Mouse (Mus musculus) midbrain, embryonic 12.5 days (tissue): ENCODE data around the gene Bicc1. TPM values are rescaled to one million over a fixed set of nuclear protein-coding genes. Genes with fewer than 3 reads are reported as not detected.

Source experiments
- ATAC-seq: fragments of 200-750 bp; cut with Nextera tagmentation; 2 replicates; pipeline ENCODE4 v1.8.0; 2017; ENCODE audit warnings: low read depth, moderate TSS enrichment, moderate library complexity; ENCODE audit not compliant: low FRiP score
- H3K27ac ChIP-seq: fragments of 300-500 bp; sonication (generic); replicated peaks from 2 replicates; pipeline ENCODE4 v1.5.1; 2016; ENCODE audit warnings: mild to moderate bottlenecking
- H3K27me3 ChIP-seq: fragments of 300-500 bp; sonication (generic); 2 replicates; pipeline ENCODE4 v1.6.1; 2016; ENCODE audit warnings: mild to moderate bottlenecking
- H3K36me3 ChIP-seq: fragments of 300-500 bp; sonication (generic); 2 replicates; pipeline ENCODE4 v1.6.1; 2016
- H3K4me1 ChIP-seq: fragments of 300-500 bp; sonication (generic); 2 replicates; pipeline ENCODE4 v1.6.1; 2016
- H3K4me2 ChIP-seq: fragments of 300-500 bp; sonication (generic); replicated peaks from 2 replicates; pipeline ENCODE4 v1.6.1; 2016; ENCODE audit warnings: mild to moderate bottlenecking, moderate library complexity
- H3K4me3 ChIP-seq: fragments of 300-500 bp; sonication (generic); 2 replicates; pipeline ENCODE4 v1.5.1; 2016; ENCODE audit warnings: mild to moderate bottlenecking
- H3K9ac ChIP-seq: fragments of 300-500 bp; sonication (generic); replicated peaks from 2 replicates; pipeline ENCODE4 v1.6.1; 2016; ENCODE audit warnings: mild to moderate bottlenecking, moderate library complexity
- H3K9me3 ChIP-seq: fragments of 300-500 bp; sonication (generic); 2 replicates; pipeline ENCODE4 v1.6.1; 2016; ENCODE audit warnings: mild to moderate bottlenecking
- WGBS: fragments of 180-500 bp; shearing (Covaris S2); methylation state at CpG from one replicate; pipeline ENCODE4 v1.1.7; 2016; 5-methylcytosine and 5-hydroxymethylcytosine counted together
- polyA plus RNA-seq: library from polyadenylated mRNA; unstranded; fragments of >200 nt; fragmentation: Nextera tagmentation; extraction: Ambion mirVana; gene quantifications from 2 replicates; pipeline ENCODE4 v1.2.1, GENCODE M21; 2016

The Bicc1 gene
- polyA plus RNA-seq, 1 experiment from 2014 or later = 15.2 TPM

DNA sequence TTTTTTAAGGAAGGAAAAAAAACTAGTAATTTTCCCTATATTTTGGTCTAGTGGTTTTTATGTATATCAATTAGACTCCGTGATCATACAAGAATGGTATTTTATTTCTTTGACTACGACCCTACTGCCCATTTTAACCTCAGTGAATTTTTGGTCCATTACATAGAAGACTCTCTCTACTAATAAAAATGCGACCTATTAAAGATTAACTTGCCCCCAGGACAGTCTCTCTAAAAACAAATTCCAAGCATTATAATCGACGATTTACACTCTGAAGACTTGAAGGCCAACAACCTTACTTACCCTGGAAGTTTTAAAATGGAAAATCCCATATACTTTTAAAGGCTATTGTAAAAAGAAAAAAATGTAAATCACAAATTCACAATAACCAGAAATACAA is 2.9 kb downstream of the Bicc1 start:
- Histone ChIP-seq H3K4me2 (no peak overlapping the region), H3K4me1 (peaks cover 6% of the 10 kb centered on the region; the same call in 1 of the 2 replicates), H3K27me3 (peaks cover 20% of the 10 kb centered on the region), H3K4me3 (no peak overlapping the region), H3K9ac (no peak overlapping the region), H3K36me3 (no peaks in the 10 kb centered on the region), H3K9me3 (no peaks in the 10 kb centered on the region), H3K27ac (no peak overlapping the region)
- WGBS = 91% methylated on average over 5 of the region's 5 CpGs
- no peak for ATAC-seq

DNA sequence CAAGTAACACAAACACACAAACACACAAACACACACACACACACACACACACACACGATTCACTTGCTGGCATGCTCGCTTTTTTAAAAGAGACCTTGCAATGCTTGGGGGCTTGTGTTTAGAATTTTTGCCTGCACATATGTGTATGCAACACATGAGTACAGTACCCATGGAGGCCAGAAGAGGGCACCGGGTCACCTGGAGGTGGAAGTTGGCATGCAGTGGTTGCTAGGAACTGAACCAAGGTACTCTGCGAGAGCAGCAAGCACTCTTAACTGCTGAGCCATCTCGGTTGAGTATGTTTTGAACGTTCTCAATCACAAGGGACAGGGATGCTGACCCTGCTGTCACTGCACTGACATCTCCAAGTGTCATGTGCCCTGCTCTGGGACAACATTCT is 5.9 kb downstream of the Bicc1 start:
- Histone ChIP-seq H3K27ac (no peak overlapping the region), H3K4me1 (0 out of 2 replicates have a peak, but pooled peaks cover 3% of the 10 kb centered on the region), H3K27me3 (0 out of 2 replicates have a peak, but pooled peaks cover 4% of the 10 kb centered on the region), H3K9ac (no peak overlapping the region), H3K9me3 (no peaks in the 10 kb centered on the region), H3K4me2 (no peak overlapping the region), H3K4me3 (no peak overlapping the region), H3K36me3 (no peaks in the 10 kb centered on the region)
- ATAC-seq = no peak
- WGBS = 95% methylated on average over 6 of the region's 6 CpGs

DNA sequence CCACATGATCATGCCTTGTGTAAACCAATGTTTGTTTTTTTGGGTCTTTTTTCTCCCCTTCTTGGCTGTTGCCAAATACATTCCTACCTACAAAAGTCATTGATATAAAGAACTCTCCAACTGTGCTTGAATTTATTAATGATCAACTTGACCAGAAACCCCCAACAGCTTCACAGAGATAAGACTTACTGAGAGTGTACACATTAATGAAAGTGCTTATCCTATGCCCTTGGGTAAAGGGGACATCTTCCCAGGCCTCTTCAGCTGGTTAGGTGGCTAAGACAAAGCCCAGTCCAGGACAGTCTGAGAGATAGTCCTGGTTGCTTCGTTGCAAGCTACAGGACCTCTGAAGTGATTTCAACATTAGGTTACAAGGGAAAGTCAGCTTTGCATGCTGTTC is 6.4 kb downstream of the Bicc1 start:
- Histone ChIP-seq H3K4me2 (no peak overlapping the region), H3K27ac (no peak overlapping the region), H3K9me3 (no peaks in the 10 kb centered on the region), H3K27me3 (0 out of 2 replicates have a peak, but pooled peaks cover 4% of the 10 kb centered on the region), H3K36me3 (no peaks in the 10 kb centered on the region), H3K9ac (no peak overlapping the region), H3K4me1 (no peaks in the 10 kb centered on the region), H3K4me3 (no peak overlapping the region)
- 86% methylated on average over 1 of the region's 1 CpGs for WGBS
- ATAC-seq = no peak

DNA sequence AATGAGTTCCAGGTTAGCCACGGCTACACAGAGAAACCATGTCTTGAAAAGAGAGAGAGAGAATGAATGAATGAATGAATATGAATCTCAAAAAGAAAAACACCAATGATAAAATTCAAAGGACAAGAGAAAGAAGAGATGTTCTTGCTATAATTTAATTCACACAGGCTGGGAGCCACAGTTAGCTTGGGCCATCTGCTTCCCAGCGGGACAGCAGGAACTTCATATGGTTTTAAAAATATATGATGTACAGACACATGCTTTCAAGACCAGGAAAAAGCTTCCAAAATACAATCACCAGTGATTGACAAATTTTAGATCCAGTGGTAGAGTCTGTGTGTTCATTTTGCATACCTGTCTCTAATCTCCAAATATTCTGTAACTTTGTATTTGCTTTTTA is 9.0 kb downstream of the Bicc1 start:
- no peak overlapping the region for H3K4me2 ChIP-seq
- WGBS = 88% methylated on average over 2 of the region's 2 CpGs

DNA sequence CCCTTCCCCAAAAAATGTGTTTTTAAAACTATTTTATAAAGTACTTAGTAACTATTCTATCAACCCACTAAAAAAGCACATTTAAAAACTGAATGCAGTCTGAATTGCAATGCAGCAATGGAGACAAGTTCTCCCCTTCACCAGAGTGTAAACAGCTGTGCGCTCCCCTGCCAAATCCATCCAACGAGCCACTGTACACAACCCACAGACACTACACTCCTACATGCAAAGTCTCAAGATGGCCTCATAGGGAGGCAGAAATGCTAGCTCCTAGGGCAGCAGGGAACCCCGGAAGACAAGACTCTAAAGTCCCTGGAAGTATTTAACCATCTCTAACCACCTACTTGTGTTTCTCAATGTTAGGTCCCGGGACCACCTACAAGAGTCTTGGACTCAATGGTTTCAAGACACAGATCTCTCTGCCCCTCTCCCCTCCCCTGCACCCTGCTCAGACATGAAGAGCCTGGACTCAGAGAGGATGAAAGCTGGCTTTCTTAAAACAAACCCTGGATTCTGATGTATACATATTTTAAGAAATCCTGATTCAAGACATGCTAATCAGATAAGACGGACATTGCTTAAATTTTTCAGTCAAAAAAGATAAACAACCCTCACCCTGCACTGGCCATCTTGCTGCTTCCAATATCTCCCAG is 10.4 kb downstream of the Bicc1 start:
- 89% methylated on average over 5 of the region's 5 CpGs for WGBS
- H3K4me1 ChIP-seq = no peaks in the 10 kb centered on the region
- H3K27ac ChIP-seq = no peak overlapping the region
- no peaks in the 10 kb centered on the region for H3K36me3 ChIP-seq
- H3K4me3 ChIP-seq = no peak overlapping the region
- no peak for ATAC-seq
- no peak overlapping the region for H3K4me2 ChIP-seq
- H3K27me3 ChIP-seq = no peaks in the 10 kb centered on the region
- H3K9me3 ChIP-seq = no peaks in the 10 kb centered on the region
- H3K9ac ChIP-seq = no peak overlapping the region

More for the DNA sequence above, 9.0 kb downstream of the Bicc1 start:
- Histone ChIP-seq H3K27ac (no peak overlapping the region), H3K4me1 (no peaks in the 10 kb centered on the region), H3K9ac (no peak overlapping the region), H3K36me3 (no peaks in the 10 kb centered on the region), H3K27me3 (no peaks in the 10 kb centered on the region), H3K4me3 (no peak overlapping the region), H3K9me3 (no peaks in the 10 kb centered on the region)
- no peak for ATAC-seq

DNA sequence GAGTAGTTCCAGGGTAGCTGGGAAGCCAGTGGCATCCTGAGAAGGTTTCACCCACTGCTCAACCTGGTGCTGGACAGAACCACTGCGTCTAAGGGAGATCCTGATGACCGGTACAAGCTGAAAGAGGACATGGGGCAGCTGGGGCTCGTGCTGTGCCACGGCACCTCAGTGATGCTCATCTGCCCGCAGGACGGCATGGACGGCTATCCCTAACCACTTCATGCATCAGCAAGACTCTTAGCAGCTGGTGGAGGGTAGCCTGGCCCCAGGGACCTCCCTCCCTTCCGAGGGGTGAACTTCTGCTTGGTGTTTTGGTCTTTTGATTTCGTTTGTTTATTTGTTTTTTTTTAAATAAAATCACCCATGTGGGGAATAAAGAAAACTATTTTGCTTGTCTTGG is 11.3 kb downstream of the Bicc1 start:
- WGBS = 89% methylated on average over 9 of the region's 9 CpGs
- Histone ChIP-seq H3K4me2 (no peak overlapping the region), H3K4me1 (no peaks in the 10 kb centered on the region), H3K36me3 (no peaks in the 10 kb centered on the region), H3K27ac (no peak overlapping the region), H3K9me3 (0 out of 2 replicates have a peak, but pooled peaks cover 4% of the 10 kb centered on the region), H3K9ac (no peak overlapping the region), H3K4me3 (no peak overlapping the region), H3K27me3 (no peaks in the 10 kb centered on the region)
- ATAC-seq = no peak

DNA sequence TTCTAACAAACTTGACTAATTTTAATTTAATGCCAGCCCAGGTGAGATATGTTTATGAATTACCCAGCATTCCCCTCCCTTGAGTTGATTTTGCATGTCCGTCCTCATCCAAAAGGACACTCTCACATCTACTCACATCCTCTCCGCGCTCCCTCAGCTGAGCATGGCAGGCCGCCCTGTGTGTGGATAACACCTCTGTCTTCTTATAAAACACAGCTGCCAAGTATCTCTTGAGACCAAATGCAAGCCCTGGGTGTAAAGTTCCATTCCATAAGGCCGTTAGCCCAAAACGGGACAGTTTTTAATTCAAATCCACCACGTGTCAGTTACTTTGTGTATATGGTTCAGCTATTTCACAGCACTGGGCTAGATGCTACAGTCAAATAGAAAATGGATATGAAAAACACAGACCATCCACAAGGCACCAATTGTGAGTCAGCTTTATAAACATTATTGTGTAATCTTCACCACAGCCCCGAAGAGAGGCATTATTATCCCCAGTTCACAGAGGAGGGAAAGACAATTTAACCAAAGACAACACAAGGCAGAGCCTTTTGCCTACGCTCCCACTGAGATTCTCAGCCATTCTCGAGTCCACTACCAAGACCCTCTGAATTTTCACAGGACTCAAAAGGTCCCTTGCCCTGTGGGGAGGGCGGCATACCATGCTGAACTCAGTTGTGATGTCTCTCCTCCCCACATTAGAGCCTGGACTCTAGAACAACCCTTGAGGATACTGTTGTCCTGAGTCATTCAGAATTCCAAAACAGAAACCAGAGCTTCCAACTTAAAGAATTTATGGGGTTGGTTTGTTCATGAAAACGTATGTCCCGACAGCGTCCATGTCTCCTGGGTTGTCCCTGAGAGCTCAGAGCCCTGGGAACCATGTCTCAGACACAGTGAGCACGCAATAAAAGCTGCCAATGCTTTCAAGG is 12.6 kb downstream of the Bicc1 start:
- WGBS = 89% methylated on average over 15 of the region's 15 CpGs
- Histone ChIP-seq H3K27ac (no peak overlapping the region), H3K36me3 (no peaks in the 10 kb centered on the region), H3K27me3 (no peaks in the 10 kb centered on the region), H3K4me1 (no peaks in the 10 kb centered on the region), H3K9me3 (0 out of 2 replicates have a peak, but pooled peaks cover 4% of the 10 kb centered on the region), H3K9ac (no peak overlapping the region), H3K4me2 (no peak overlapping the region), H3K4me3 (no peak overlapping the region)
- ATAC-seq = no peak

DNA sequence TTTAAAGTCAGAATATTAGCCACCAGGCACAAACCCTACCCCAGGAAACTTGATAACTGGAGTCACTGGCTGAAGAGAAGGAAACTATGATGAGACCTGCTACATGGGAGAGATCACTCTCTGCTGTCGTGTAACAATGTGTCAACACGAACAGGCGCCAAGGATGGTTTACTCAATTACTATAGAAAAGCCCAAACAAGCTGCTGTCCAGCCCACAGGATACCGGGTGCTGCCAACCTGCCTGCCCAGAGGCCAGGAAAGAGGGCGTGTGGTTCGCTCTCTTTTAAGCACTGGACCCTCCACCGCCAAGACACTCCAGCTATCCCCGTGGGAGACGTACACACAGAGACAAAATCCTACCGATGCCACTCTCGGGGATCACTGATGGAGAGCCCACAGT is 13.7 kb downstream of the Bicc1 start:
- Histone ChIP-seq H3K27ac (no peak overlapping the region), H3K27me3 (no peaks in the 10 kb centered on the region), H3K36me3 (no peaks in the 10 kb centered on the region), H3K9me3 (0 out of 2 replicates have a peak, but pooled peaks cover 4% of the 10 kb centered on the region), H3K4me1 (no peaks in the 10 kb centered on the region), H3K4me2 (no peak overlapping the region), H3K9ac (no peak overlapping the region), H3K4me3 (no peak overlapping the region)
- ATAC-seq = no peak
- WGBS = 64% methylated on average over 11 of the region's 11 CpGs

DNA sequence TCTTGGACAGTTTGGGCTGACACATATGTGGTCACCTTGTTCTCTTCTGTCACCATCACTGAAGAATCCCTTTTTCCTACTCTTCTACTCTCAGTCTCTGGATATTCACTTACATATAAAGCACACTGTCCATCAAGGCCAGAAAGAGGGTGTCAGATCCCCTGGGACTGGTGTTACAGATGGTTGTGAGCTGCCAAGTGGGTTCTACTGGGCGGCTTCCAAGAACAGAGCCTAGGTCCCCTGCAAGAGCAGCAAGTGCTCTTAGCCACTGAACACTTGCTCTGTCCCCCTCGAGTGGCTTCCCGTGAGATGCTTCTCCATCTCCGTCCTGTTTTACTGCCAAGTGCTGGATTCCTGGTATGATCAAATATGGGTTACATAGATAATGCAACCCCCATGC is 15.3 kb downstream of the Bicc1 start:
- no peak for ATAC-seq
- Histone ChIP-seq H3K9me3 (0 out of 2 replicates have a peak, but pooled peaks cover 4% of the 10 kb centered on the region), H3K4me3 (no peak overlapping the region), H3K9ac (no peak overlapping the region), H3K27ac (no peak overlapping the region), H3K4me1 (no peaks in the 10 kb centered on the region), H3K27me3 (no peaks in the 10 kb centered on the region), H3K36me3 (no peaks in the 10 kb centered on the region), H3K4me2 (no peak overlapping the region)
- 93% methylated on average over 4 of the region's 4 CpGs for WGBS

DNA sequence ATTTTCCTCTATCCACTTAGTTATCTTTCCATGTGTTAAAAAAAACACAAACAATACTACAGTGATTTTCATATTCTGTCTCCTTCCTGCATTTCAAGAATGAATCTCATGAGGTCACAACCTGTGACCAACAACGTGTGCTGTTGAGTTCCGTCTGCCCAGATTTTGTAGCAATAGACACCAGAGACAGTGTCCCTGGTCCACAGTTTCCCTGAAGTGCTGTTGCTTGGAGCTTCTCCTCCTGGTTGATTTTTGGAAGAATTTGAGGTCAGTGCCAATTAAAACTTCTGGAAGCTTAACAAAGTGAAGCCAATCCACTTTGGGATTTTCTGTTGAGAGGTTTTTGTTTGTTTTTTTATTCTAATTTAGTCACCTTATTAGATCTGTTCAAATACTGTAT is 16.9 kb downstream of the Bicc1 start:
- Histone ChIP-seq H3K4me2 (no peak overlapping the region), H3K4me1 (0 out of 2 replicates have a peak, but pooled peaks cover 7% of the 10 kb centered on the region), H3K4me3 (no peak overlapping the region), H3K27me3 (no peaks in the 10 kb centered on the region), H3K9ac (no peak overlapping the region), H3K9me3 (0 out of 2 replicates have a peak, but pooled peaks cover 4% of the 10 kb centered on the region), H3K27ac (no peak overlapping the region), H3K36me3 (no peaks in the 10 kb centered on the region)
- ATAC-seq = no peak
- 91% methylated on average over 2 of the region's 2 CpGs for WGBS

DNA sequence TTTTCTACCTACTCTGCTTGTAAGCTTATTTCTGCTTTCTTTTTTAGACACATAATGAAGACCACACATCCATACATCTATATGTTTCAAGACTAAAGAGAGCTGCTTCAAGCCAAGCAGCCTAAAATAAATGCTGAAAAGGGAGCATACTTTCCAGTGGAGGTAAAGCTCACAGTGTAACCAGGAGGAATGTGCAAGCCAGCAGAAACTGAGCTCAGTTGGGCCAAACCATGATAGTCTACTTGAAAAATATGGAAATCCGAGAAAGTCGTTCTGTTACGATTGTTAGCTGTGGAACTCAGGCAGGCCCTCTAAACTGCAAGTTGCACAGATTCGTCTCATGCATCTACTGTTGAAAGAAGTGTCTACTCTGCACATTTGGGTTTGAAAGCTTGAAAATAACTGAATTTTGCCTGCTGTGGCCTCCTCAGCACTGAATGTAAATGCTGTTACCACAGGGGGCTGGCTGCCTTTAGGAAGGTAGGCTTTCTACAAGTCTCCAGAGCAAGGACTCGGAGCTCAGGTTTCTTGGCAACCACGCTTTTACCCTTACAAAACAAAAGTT is 19.1 kb downstream of the Bicc1 start:
- 71% methylated on average over 6 of the region's 6 CpGs for WGBS

DNA sequence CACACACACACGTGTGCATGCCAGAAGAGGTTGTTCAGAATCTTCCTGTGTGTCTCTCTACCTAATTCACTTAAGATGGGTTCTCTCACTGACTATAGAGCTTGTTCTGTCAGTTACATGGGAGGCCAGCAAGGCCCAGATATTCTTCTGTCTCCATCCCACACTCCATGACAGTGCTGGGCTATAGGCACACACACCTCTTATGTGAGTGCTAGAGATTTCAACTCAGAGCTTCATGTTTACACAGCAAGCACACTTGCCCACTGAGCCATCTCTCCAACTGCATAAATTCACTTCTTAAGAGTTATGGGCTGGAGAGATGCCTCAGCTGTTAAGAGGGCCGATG is 20.7 kb downstream of the Bicc1 start:
- H3K4me1 ChIP-seq = 0 out of 2 replicates have a peak, but pooled peaks cover 7% of the 10 kb centered on the region
- H3K36me3 ChIP-seq = no peaks in the 10 kb centered on the region
- 0 out of 2 replicates have a peak, but pooled peaks cover 4% of the 10 kb centered on the region for H3K9me3 ChIP-seq
- no peak overlapping the region for H3K4me3 ChIP-seq
- WGBS = 82% methylated on average over 2 of the region's 2 CpGs
- H3K4me2 ChIP-seq = no peak overlapping the region
- no peak for ATAC-seq
- no peaks in the 10 kb centered on the region for H3K27me3 ChIP-seq
- H3K9ac ChIP-seq = no peak overlapping the region
- no peak overlapping the region for H3K27ac ChIP-seq

More for the DNA sequence above, 19.1 kb downstream of the Bicc1 start:
- H3K9ac ChIP-seq = no peak overlapping the region
- no peaks in the 10 kb centered on the region for H3K36me3 ChIP-seq
- H3K27me3 ChIP-seq = no peaks in the 10 kb centered on the region
- H3K27ac ChIP-seq = no peak overlapping the region
- no peak for ATAC-seq
- no peak overlapping the region for H3K4me3 ChIP-seq
- no peak overlapping the region for H3K4me2 ChIP-seq
- 0 out of 2 replicates have a peak, but pooled peaks cover 7% of the 10 kb centered on the region for H3K4me1 ChIP-seq
- 0 out of 2 replicates have a peak, but pooled peaks cover 4% of the 10 kb centered on the region for H3K9me3 ChIP-seq
